Mouse (Mus musculus) neural tube, embryonic 11.5 days (tissue): ENCODE data around the gene Def8. TPM values are rescaled to one million over a fixed set of nuclear protein-coding genes. Genes with fewer than 3 reads are reported as not detected.
A peak's percentile ranks its signal among the peaks of the same experiment; 100 is the strongest.

Source experiments
- ATAC-seq: fragments of 200-750 bp; cut with Nextera tagmentation; 2 replicates; pipeline ENCODE4 v1.8.0; 2017; ENCODE audit warnings: moderate number of reproducible peaks, mild to moderate bottlenecking, moderate TSS enrichment, moderate library complexity; ENCODE audit not compliant: insufficient read depth, low FRiP score, low TSS enrichment
- DNase-seq: peaks from one replicate; pipeline ENCODE4 v3.0.0-alpha.2; 2015; ENCODE audit warnings: low spot score
- H3K27ac ChIP-seq: fragments of 300-500 bp; sonication (generic); 2 replicates; pipeline ENCODE4 v1.5.1; 2014; ENCODE audit warnings: low read depth, mild to moderate bottlenecking, low read length
- H3K27me3 ChIP-seq: fragments of 300-500 bp; sonication (generic); 2 replicates; pipeline ENCODE4 v1.6.1; 2014; ENCODE audit warnings: mild to moderate bottlenecking, low read length, mixed read lengths; ENCODE audit not compliant: control insufficient read depth, insufficient read depth
- H3K36me3 ChIP-seq: fragments of 300-500 bp; sonication (generic); 2 replicates; pipeline ENCODE4 v1.6.1; 2014; ENCODE audit warnings: mild to moderate bottlenecking, low read length, moderate library complexity, mixed read lengths; ENCODE audit not compliant: control insufficient read depth, insufficient read depth
- H3K4me1 ChIP-seq: fragments of 300-500 bp; sonication (generic); 2 replicates; pipeline ENCODE4 v1.6.1; 2014; ENCODE audit warnings: low read length, mixed read lengths; ENCODE audit not compliant: control insufficient read depth, insufficient read depth
- H3K4me2 ChIP-seq: fragments of 300-500 bp; sonication (generic); 2 replicates; pipeline ENCODE4 v1.6.1; 2014; ENCODE audit warnings: low read depth, mild to moderate bottlenecking, moderate library complexity
- H3K4me3 ChIP-seq: fragments of 300-500 bp; sonication (generic); 2 replicates; pipeline ENCODE4 v1.5.1; 2014; ENCODE audit warnings: low read depth, low read length
- H3K9ac ChIP-seq: fragments of 300-500 bp; sonication (generic); 2 replicates; pipeline ENCODE4 v1.6.1; 2014; ENCODE audit warnings: mild to moderate bottlenecking, low read length
- H3K9me3 ChIP-seq: fragments of 300-500 bp; sonication (generic); 2 replicates; pipeline ENCODE4 v1.6.1; 2016; ENCODE audit warnings: low read length; ENCODE audit not compliant: control insufficient read depth
- WGBS: fragments of 180-500 bp; shearing (Covaris S2); extraction: QIAGEN DNeasy Blood & Tissue Kit; methylation state at CpG from one replicate; pipeline ENCODE4 v1.1.7; 2014; 5-methylcytosine and 5-hydroxymethylcytosine counted together
- polyA plus RNA-seq: library from polyadenylated mRNA; unstranded; fragments of >200 nt; fragmentation: Nextera tagmentation; extraction: Ambion mirVana; gene quantifications from 2 replicates; pipeline ENCODE4 v1.2.1, GENCODE M21; 2014

Def8 gene
- polyA plus RNA-seq, 1 experiment from 2014 or later = 41.7 TPM

- no peak for ATAC-seq
- WGBS = 83% methylated on average over 7 of the region's 8 CpGs
- 0 out of 2 replicates have a peak overlapping the region, but pooled peaks have one; percentile 10 for H3K4me2 ChIP-seq
- DNase-seq = no peak
- peaks cover 4% of the 10 kb centered on the region for H3K36me3 ChIP-seq
- no peak overlapping the region for H3K27ac ChIP-seq
- no peaks in the 10 kb centered on the region for H3K4me1 ChIP-seq
- H3K9ac ChIP-seq = no peak overlapping the region
- no peaks in the 10 kb centered on the region for H3K9me3 ChIP-seq
- H3K27me3 ChIP-seq = peaks cover 5% of the 10 kb centered on the region
- no peak overlapping the region for H3K4me3 ChIP-seq
Measured at GRCm38 (mm10) chr8:123415967-123416943, 7.1 kb upstream of the Def8 start.

GRCm38 (mm10) chr8:123416944-123417555 lies 6.3 kb upstream of the Def8 start:
- H3K27ac ChIP-seq = no peak overlapping the region
- no peaks in the 10 kb centered on the region for H3K4me1 ChIP-seq
- H3K27me3 ChIP-seq = peaks cover 1% of the 10 kb centered on the region; the same call in 1 of the 2 replicates
- H3K4me2 ChIP-seq = 0 out of 2 replicates have a peak overlapping the region, but pooled peaks have one; percentile 1
- H3K4me3 ChIP-seq = no peak overlapping the region
- H3K36me3 ChIP-seq = peaks cover 4% of the 10 kb centered on the region
- no peaks in the 10 kb centered on the region for H3K9me3 ChIP-seq
- WGBS = 76% methylated on average over 8 of the region's 8 CpGs
- no peak overlapping the region for H3K9ac ChIP-seq
- ATAC-seq (no peak), DNase-seq (no peak)

- WGBS = 90% methylated on average over 4 of the region's 4 CpGs
- Histone ChIP-seq H3K27ac (no peak overlapping the region), H3K4me2 (no peak overlapping the region)
Measured at GRCm38 (mm10) chr8:123419711-123420110, 3.6 kb upstream of the Def8 start.

GRCm38 (mm10) chr8:123420525-123421281 lies 2.6 kb upstream of the Def8 start:
- no peak overlapping the region for H3K9ac ChIP-seq

More at GRCm38 (mm10) chr8:123419711-123420110, 3.6 kb upstream of the Def8 start:
- H3K4me3 ChIP-seq = no peak overlapping the region
- H3K9me3 ChIP-seq = no peaks in the 10 kb centered on the region
- DNase-seq (no peak), ATAC-seq (no peak)
- H3K4me1 ChIP-seq = no peaks in the 10 kb centered on the region
- H3K36me3 ChIP-seq = peaks cover 4% of the 10 kb centered on the region
- no peaks in the 10 kb centered on the region for H3K27me3 ChIP-seq
- H3K9ac ChIP-seq = no peak overlapping the region

GRCm38 (mm10) chr8:123421325-123421724 lies 2.0 kb upstream of the Def8 start:
- no peaks in the 10 kb centered on the region for H3K9me3 ChIP-seq
- peaks cover 4% of the 10 kb centered on the region for H3K36me3 ChIP-seq
- DNase-seq (no peak), ATAC-seq (no peak)
- H3K4me1 ChIP-seq = no peaks in the 10 kb centered on the region
- no peak overlapping the region for H3K4me3 ChIP-seq
- no peaks in the 10 kb centered on the region for H3K27me3 ChIP-seq
- no peak overlapping the region for H3K9ac ChIP-seq
- H3K27ac ChIP-seq = no peak overlapping the region
- 88% methylated on average over 19 of the region's 19 CpGs for WGBS
- H3K4me2 ChIP-seq = no peak overlapping the region

More at GRCm38 (mm10) chr8:123420525-123421281, 2.6 kb upstream of the Def8 start:
- H3K27ac ChIP-seq = no peak overlapping the region
- H3K4me3 ChIP-seq = no peak overlapping the region
- no peaks in the 10 kb centered on the region for H3K27me3 ChIP-seq
- no peaks in the 10 kb centered on the region for H3K9me3 ChIP-seq
- peaks cover 4% of the 10 kb centered on the region for H3K36me3 ChIP-seq
- DNase-seq (no peak), ATAC-seq (no peak)
- WGBS = 94% methylated on average over 34 of the region's 34 CpGs
- no peaks in the 10 kb centered on the region for H3K4me1 ChIP-seq
- H3K4me2 ChIP-seq = no peak overlapping the region

- Histone ChIP-seq H3K27me3 (no peaks in the 10 kb centered on the region), H3K9ac (no peak overlapping the region), H3K4me1 (no peaks in the 10 kb centered on the region), H3K4me2 (no peak overlapping the region), H3K27ac (no peak overlapping the region), H3K4me3 (no peak overlapping the region), H3K36me3 (peaks cover 4% of the 10 kb centered on the region), H3K9me3 (peaks cover 4% of the 10 kb centered on the region; the same call in 1 of the 2 replicates)
- 21% methylated on average over 17 of the region's 17 CpGs for WGBS
- peak; percentile 25; the same call in 1 of the 2 replicates for ATAC-seq
- DNase-seq = peak; percentile 70
Measured at GRCm38 (mm10) chr8:123422056-123422780, 1.1 kb upstream of the Def8 start.

- no peak for DNase-seq
- no peak overlapping the region for H3K9ac ChIP-seq
- no peaks in the 10 kb centered on the region for H3K4me1 ChIP-seq
- H3K36me3 ChIP-seq = peaks cover 4% of the 10 kb centered on the region
- H3K9me3 ChIP-seq = peaks cover 4% of the 10 kb centered on the region
- no peak overlapping the region for H3K4me2 ChIP-seq
- WGBS = 24% methylated on average over 3 of the region's 3 CpGs
- no peak overlapping the region for H3K27ac ChIP-seq
- no peaks in the 10 kb centered on the region for H3K27me3 ChIP-seq
- H3K4me3 ChIP-seq = no peak overlapping the region
- ATAC-seq = peak; percentile 49; the same call in 1 of the 2 replicates
Measured at GRCm38 (mm10) chr8:123422781-123423159, 557 bp upstream of the Def8 start.
